Mouse (Mus musculus) intestine, postnatal 0 days (tissue): ENCODE measurements around the gene Ran. TPM values are rescaled to one million over a fixed set of nuclear protein-coding genes. Genes with fewer than 3 reads are reported as not detected.

Source experiments
- ATAC-seq: fragments of 200-750 bp; cut with Nextera tagmentation; 2 replicates; pipeline ENCODE4 v1.8.0; 2017; ENCODE audit warnings: mild to moderate bottlenecking, moderate TSS enrichment, moderate library complexity
- H3K27ac ChIP-seq: fragments of 300-500 bp; sonication (generic); 2 replicates; pipeline ENCODE4 v1.5.1; 2014; ENCODE audit warnings: mild to moderate bottlenecking, low read depth, low read length, moderate library complexity
- H3K27me3 ChIP-seq: fragments of 300-500 bp; sonication (generic); replicated peaks from 2 replicates; pipeline ENCODE4 v1.6.1; 2014; ENCODE audit warnings: low read length, mixed read lengths; ENCODE audit not compliant: control insufficient read depth, insufficient read depth
- H3K36me3 ChIP-seq: fragments of 300-500 bp; sonication (generic); 2 replicates; pipeline ENCODE4 v1.6.1; 2014; ENCODE audit warnings: mild to moderate bottlenecking, moderate library complexity; ENCODE audit not compliant: control insufficient read depth, insufficient read depth
- H3K4me1 ChIP-seq: fragments of 300-500 bp; sonication (generic); replicated peaks from 2 replicates; pipeline ENCODE4 v1.6.1; 2014; ENCODE audit warnings: antibody characterized with exemption, low read length, mixed read lengths; ENCODE audit not compliant: control insufficient read depth, insufficient read depth
- H3K4me2 ChIP-seq: fragments of 300-500 bp; sonication (generic); replicated peaks from 2 replicates; pipeline ENCODE4 v1.6.1; 2014; ENCODE audit warnings: low read depth, mild to moderate bottlenecking, moderate library complexity
- H3K4me3 ChIP-seq: fragments of 300-500 bp; sonication (generic); 2 replicates; pipeline ENCODE4 v1.5.1; 2014; ENCODE audit warnings: low read depth, low read length
- H3K9ac ChIP-seq: fragments of 300-500 bp; sonication (generic); 2 replicates; pipeline ENCODE4 v1.6.1; 2014; ENCODE audit warnings: mild to moderate bottlenecking, low read depth, low read length
- H3K9me3 ChIP-seq: fragments of 300-500 bp; sonication (generic); 2 replicates; pipeline ENCODE4 v1.6.1; 2016; ENCODE audit warnings: mixed run types; ENCODE audit not compliant: control insufficient read depth
- CTCF ChIP-seq: sonication (generic); IDR thresholded peaks from 2 replicates; pipeline ENCODE4 v1.5.1; 2016; ENCODE audit warnings: low read depth, mild to moderate bottlenecking, control low read depth, antibody characterized with exemption, moderate library complexity
- WGBS: fragments of 180-500 bp; shearing (Covaris S2); extraction: QIAGEN DNeasy Blood & Tissue Kit; methylation state at CpG from one replicate; pipeline ENCODE4 v1.1.7; 2014; 5-methylcytosine and 5-hydroxymethylcytosine counted together
- polyA plus RNA-seq: library from polyadenylated mRNA; unstranded; fragments of >200 nt; fragmentation: Nextera tagmentation; extraction: Ambion mirVana; gene quantifications from 2 replicates; pipeline ENCODE4 v1.2.1, GENCODE M21; 2015

Gene Ran
- polyA plus RNA-seq, 1 experiment from 2014 or later, result 196 TPM

- ATAC-seq, result no peak
- Histone ChIP-seq H3K4me2 (no peak overlapping the region), H3K9ac (no peak overlapping the region), H3K4me1 (no peaks in the 10 kb centered on the region), H3K9me3 (no peaks in the 10 kb centered on the region), H3K27ac (no peak overlapping the region), H3K4me3 (no peak overlapping the region), H3K27me3 (no peaks in the 10 kb centered on the region), H3K36me3 (no peaks in the 10 kb centered on the region)
- no peak for TF ChIP-seq CTCF
- 71% methylated on average over 11 of the region's 11 CpGs for WGBS
These were observed 44.3 kb downstream of the Ran start for GRCm38 (mm10) chr5:129064186-129064585.

GRCm38 (mm10) chr5:129065301-129065700 is 45.4 kb downstream of the Ran start:
- no peak for ATAC-seq
- 82% methylated on average over 12 of the region's 12 CpGs for WGBS
- no peak overlapping the region for H3K27ac ChIP-seq
- no peak overlapping the region for H3K9ac ChIP-seq
- H3K27me3 ChIP-seq, result no peaks in the 10 kb centered on the region
- H3K4me1 ChIP-seq, result no peaks in the 10 kb centered on the region
- H3K4me2 ChIP-seq, result no peak overlapping the region
- no peak for TF ChIP-seq CTCF
- H3K36me3 ChIP-seq, result no peaks in the 10 kb centered on the region
- H3K4me3 ChIP-seq, result no peak overlapping the region
- H3K9me3 ChIP-seq, result no peaks in the 10 kb centered on the region

- no peaks in the 10 kb centered on the region for H3K36me3 ChIP-seq
- ATAC-seq, result no peak
- no peak for TF ChIP-seq CTCF
- 54% methylated on average over 9 of the region's 9 CpGs for WGBS
- no peaks in the 10 kb centered on the region for H3K9me3 ChIP-seq
- H3K27ac ChIP-seq, result no peak overlapping the region
- no peak overlapping the region for H3K4me2 ChIP-seq
- no peak overlapping the region for H3K9ac ChIP-seq
- H3K27me3 ChIP-seq, result no peaks in the 10 kb centered on the region
- no peaks in the 10 kb centered on the region for H3K4me1 ChIP-seq
- H3K4me3 ChIP-seq, result no peak overlapping the region
These were observed 46.1 kb downstream of the Ran start for GRCm38 (mm10) chr5:129065946-129066345.

- WGBS, result 76% methylated on average over 8 of the region's 8 CpGs
- Histone ChIP-seq H3K27ac (no peak overlapping the region), H3K4me3 (no peak overlapping the region), H3K27me3 (no peaks in the 10 kb centered on the region), H3K4me2 (no peak overlapping the region), H3K9me3 (no peaks in the 10 kb centered on the region), H3K36me3 (no peaks in the 10 kb centered on the region), H3K9ac (no peak overlapping the region), H3K4me1 (no peaks in the 10 kb centered on the region)
- no peak for TF ChIP-seq CTCF
- no peak for ATAC-seq
These were observed 46.8 kb downstream of the Ran start for GRCm38 (mm10) chr5:129066541-129067230.

GRCm38 (mm10) chr5:129067231-129067834 is 47.5 kb downstream of the Ran start:
- Histone ChIP-seq H3K4me3 (no peak overlapping the region), H3K9me3 (no peaks in the 10 kb centered on the region), H3K27me3 (no peaks in the 10 kb centered on the region), H3K9ac (no peak overlapping the region), H3K4me2 (no peak overlapping the region), H3K4me1 (no peaks in the 10 kb centered on the region), H3K27ac (no peak overlapping the region), H3K36me3 (no peaks in the 10 kb centered on the region)
- TF ChIP-seq CTCF, result no peak
- ATAC-seq, result no peak
- 64% methylated on average over 13 of the region's 13 CpGs for WGBS

- no peaks in the 10 kb centered on the region for H3K4me1 ChIP-seq
- no peak overlapping the region for H3K9ac ChIP-seq
- no peaks in the 10 kb centered on the region for H3K36me3 ChIP-seq
- ATAC-seq, result no peak
- no peak for TF ChIP-seq CTCF
- H3K9me3 ChIP-seq, result no peaks in the 10 kb centered on the region
- H3K27ac ChIP-seq, result no peak overlapping the region
- no peak overlapping the region for H3K4me2 ChIP-seq
- H3K4me3 ChIP-seq, result no peak overlapping the region
- 71% methylated on average over 14 of the region's 14 CpGs for WGBS
- no peaks in the 10 kb centered on the region for H3K27me3 ChIP-seq
These were observed 52.0 kb downstream of the Ran start for GRCm38 (mm10) chr5:129071761-129072280.
